Mouse (Mus musculus) G1E (cell line): ENCODE measurements around the gene Spag17. TPM values are rescaled to one million over a fixed set of nuclear protein-coding genes. Genes with fewer than 3 reads are reported as not detected.

Experiments
- ATAC-seq: 2 replicates; pipeline ENCODE4 v1.8.0; 2016; ENCODE audit warnings: mild to moderate bottlenecking; ENCODE audit not compliant: insufficient number of reproducible peaks, poor library complexity, low FRiP score, severe bottlenecking; ENCODE audit errors: extremely low read depth
- DNase-seq: peaks from one replicate; pipeline ENCODE4 v3.0.0; 2012; ENCODE audit warnings: low spot score
- H3K27me3 ChIP-seq: 2 replicates; pipeline ENCODE4 v1.6.1; 2012; ENCODE audit warnings: mild to moderate bottlenecking, low read length, inconsistent platforms; ENCODE audit not compliant: insufficient read depth
- H3K36me3 ChIP-seq: replicated peaks from 2 replicates; pipeline ENCODE3; 2012; ENCODE audit warnings: mild to moderate bottlenecking, inconsistent platforms
- H3K4me1 ChIP-seq: 2 replicates; pipeline ENCODE4 v1.6.1; 2012; ENCODE audit warnings: low read depth, low read length, inconsistent platforms, mixed read lengths; ENCODE audit not compliant: insufficient read depth
- H3K4me3 ChIP-seq: 2 replicates; pipeline ENCODE4 v1.5.1; 2012; ENCODE audit warnings: low read depth, mild to moderate bottlenecking, inconsistent platforms, low read length, moderate library complexity, mixed read lengths
- H3K9me3 ChIP-seq: replicated peaks from 2 replicates; pipeline ENCODE4 v1.6.1; 2012; ENCODE audit warnings: inconsistent platforms
- CTCF ChIP-seq: IDR thresholded peaks from 2 replicates; pipeline ENCODE4 v1.5.1; 2012; ENCODE audit warnings: low read depth, low read length, inconsistent platforms, mixed read lengths
- GATA1 ChIP-seq: IDR thresholded peaks from 2 replicates; pipeline ENCODE4 v1.6.1; 2012; ENCODE audit warnings: borderline replicate concordance, low read length, inconsistent platforms, mixed read lengths
- GATA2 ChIP-seq: IDR thresholded peaks from 2 replicates; pipeline ENCODE4 v1.6.1; 2012; ENCODE audit warnings: low read depth, low read length, inconsistent platforms, borderline replicate concordance
- POLR2AphosphoS5 ChIP-seq: IDR thresholded peaks from 2 replicates; pipeline ENCODE4 v1.6.1; 2012; ENCODE audit warnings: low read depth, low read length, inconsistent platforms; ENCODE audit not compliant: insufficient replicate concordance
- TAL1 ChIP-seq: conservative IDR thresholded peaks from 2 replicates; pipeline ENCODE4 v1.6.1; 2012; ENCODE audit warnings: low read depth, low read length, inconsistent platforms, mixed read lengths
- polyA plus RNA-seq: library from polyadenylated mRNA; stranded (reverse); fragments of >175 nt; gene quantifications from 2 replicates; pipeline ENCODE4 v1.2.3, GENCODE M21; 2012
- total RNA-seq, 2 experiments: library from RNA; stranded (forward) in 1 of 2; stranded (reverse) in 1 of 2; fragments of 200-1000 nt in 1 of 2; fragments of >200 nt in 1 of 2; fragmentation: Nextera tagmentation in 1 of 2; gene quantifications; 2 replicates each; pipeline ENCODE4 v1.2.3; 2014 to 2017

The Spag17 gene
- total and polyA plus RNA-seq, 3 experiments: 0.27 TPM; not detected in 2

DNA sequence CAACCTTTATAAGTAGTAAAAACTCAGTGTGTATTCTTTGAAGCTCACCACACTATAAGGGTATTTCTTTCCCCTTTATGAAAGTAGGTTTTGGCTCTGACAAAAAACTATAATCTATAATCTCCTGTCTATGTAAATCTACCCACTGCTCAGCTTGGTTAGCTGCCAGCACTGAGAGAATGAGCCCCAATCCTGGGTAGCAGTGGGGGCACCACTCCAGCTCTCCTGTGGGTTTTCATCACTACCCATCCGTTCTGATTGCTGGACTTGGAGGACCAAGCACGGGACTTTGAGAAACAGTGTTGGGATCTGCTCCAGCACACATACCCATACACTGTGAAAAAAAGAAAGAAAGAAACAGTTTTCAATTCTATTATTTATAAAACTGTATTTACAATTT, 236.8 kb downstream of the Spag17 start:
- Histone ChIP-seq H3K27me3 (peaks cover 10% of the 10 kb centered on the region), H3K4me3 (no peak overlapping the region), H3K36me3 (no peaks in the 10 kb centered on the region), H3K4me1 (no peaks in the 10 kb centered on the region), H3K9me3 (no peaks in the 10 kb centered on the region)
- no peak for DNase-seq
- no peak for ATAC-seq
- TF ChIP-seq GATA1 (no peak), GATA2 (no peak), POLR2AphosphoS5 (no peak), TAL1 (no peak), CTCF (no peak)

DNA sequence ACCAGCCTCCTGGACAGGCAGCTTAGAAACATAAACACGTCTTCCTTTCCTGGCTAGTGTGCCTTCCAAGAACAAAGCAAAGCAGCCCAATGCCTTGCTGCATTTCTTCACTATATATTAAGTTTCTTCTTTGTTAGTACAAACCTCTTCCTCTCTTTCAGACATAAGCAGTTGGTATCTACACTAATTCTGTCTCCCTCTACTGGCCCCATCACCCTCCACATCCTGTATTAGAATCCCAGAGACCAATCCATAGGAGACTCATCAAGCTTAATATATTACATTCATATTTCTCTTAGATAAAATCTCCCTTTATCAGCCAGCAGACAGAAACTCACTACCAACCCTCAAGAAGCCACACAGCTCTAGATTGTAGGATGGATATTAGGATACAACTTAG, 237.2 kb downstream of the Spag17 start:
- ATAC-seq: peak; percentile 54; the same call in 1 of the 2 replicates
- Histone ChIP-seq H3K27me3 (peaks cover 7% of the 10 kb centered on the region), H3K4me3 (no peak overlapping the region), H3K9me3 (no peaks in the 10 kb centered on the region), H3K36me3 (no peaks in the 10 kb centered on the region), H3K4me1 (no peaks in the 10 kb centered on the region)
- DNase-seq: no peak
- no peak for TF ChIP-seq TAL1
- TF ChIP-seq GATA2: no peak
- no peak for TF ChIP-seq GATA1
- no peak for TF ChIP-seq CTCF
- no peak for TF ChIP-seq POLR2AphosphoS5

- peaks cover 23% of the 10 kb centered on the region for H3K4me1 ChIP-seq
- ATAC-seq (no peak), DNase-seq (no peak)
- H3K36me3 ChIP-seq: peaks cover 58% of the 10 kb centered on the region
- TF ChIP-seq GATA2 (no peak), POLR2AphosphoS5 (no peak), GATA1 (no peak), CTCF (no peak), TAL1 (no peak)
- peak overlapping the region; percentile 92 for H3K4me3 ChIP-seq
- no peaks in the 10 kb centered on the region for H3K9me3 ChIP-seq
- no peaks in the 10 kb centered on the region for H3K27me3 ChIP-seq
Observed at GRCm38 (mm10) chr3:100160682-100161445, 275.7 kb downstream of the Spag17 start.

DNA sequence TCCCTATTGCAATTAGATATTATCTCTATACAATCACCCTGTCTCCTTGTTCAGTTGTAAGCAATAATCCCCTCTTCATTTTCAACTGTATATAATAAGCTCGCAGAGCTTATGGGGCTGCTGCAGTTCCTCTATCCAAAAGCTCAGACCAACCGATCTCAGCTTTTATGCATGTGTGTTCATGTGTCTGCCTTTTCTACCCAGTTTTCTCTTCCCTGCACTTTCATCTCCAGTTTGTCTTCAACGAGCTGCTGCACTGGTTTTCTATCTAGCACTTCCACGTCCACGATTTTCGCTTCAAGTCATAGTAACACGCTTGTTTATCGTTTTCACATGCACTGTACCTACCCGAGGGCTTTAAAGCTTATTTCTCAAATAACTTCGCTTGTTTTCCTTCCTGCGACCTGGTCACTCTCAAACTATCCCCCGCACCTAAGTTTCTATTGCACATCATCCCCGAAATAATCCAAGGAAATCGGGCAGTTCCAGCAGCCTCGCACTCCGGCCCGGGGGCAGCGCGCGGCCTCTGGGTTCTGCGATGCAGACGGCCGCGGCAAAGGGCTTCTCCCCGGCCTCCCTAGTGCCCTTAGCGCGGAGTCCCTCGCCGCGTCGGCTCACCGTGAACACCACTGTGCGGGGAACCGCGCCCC, 276.6 kb downstream of the Spag17 start:
- Histone ChIP-seq H3K4me3 (peak overlapping the region; percentile 92), H3K4me1 (peaks cover 23% of the 10 kb centered on the region), H3K36me3 (peaks cover 57% of the 10 kb centered on the region), H3K9me3 (no peaks in the 10 kb centered on the region), H3K27me3 (no peaks in the 10 kb centered on the region)
- DNase-seq (no peak), ATAC-seq (no peak)
- TF ChIP-seq CTCF (no peak), GATA1 (no peak), POLR2AphosphoS5 (no peak), TAL1 (no peak), GATA2 (no peak)

- ATAC-seq: peak; percentile 97
Observed at GRCm38 (mm10) chr3:100162315-100163105, 277.3 kb downstream of the Spag17 start, which contains the start of the genes Gdap2 and Wdr3. Gene Gdap2 (plus strand): TSS chr3:100162381. Gene Wdr3 (minus strand): TSS chr3:100162407.

More at GRCm38 (mm10) chr3:100162315-100163105, 277.3 kb downstream of the Spag17 start, which contains the start of the genes Gdap2 and Wdr3:
- Histone ChIP-seq H3K4me3 (peak within 1 kb of the TSS; percentile 92), H3K4me1 (peaks cover 23% of the 10 kb centered on the region), H3K27me3 (no peaks in the 10 kb centered on the region), H3K36me3 (peaks cover 56% of the 10 kb centered on the region), H3K9me3 (no peaks in the 10 kb centered on the region)
- TF ChIP-seq TAL1 (no peak), GATA1 (no peak), CTCF (no peak), GATA2 (no peak), POLR2AphosphoS5 (no peak)
- DNase-seq: peak; percentile 94
